Mouse (Mus musculus) lung, adult 10 weeks (tissue): ENCODE measurements around the gene Mmp14. TPM values are rescaled to one million over a fixed set of nuclear protein-coding genes. Genes with fewer than 3 reads are reported as not detected.

ENCODE experiments used
- polyA plus RNA-seq: library from polyadenylated mRNA; stranded (reverse); fragments of 350-450 nt; fragmentation: Illumina TruSeq; extraction: RNeasy Lipid Tissue Mini Kit (QIAGEN cat#74804); gene quantifications from one replicate; pipeline ENCODE4 v1.2.3, GENCODE M21; 2014; ENCODE audit warnings: low read depth, low replicate concordance; ENCODE audit not compliant: insufficient read depth

Mmp14 gene
- polyA plus RNA-seq: 32.6 TPM

DNA sequence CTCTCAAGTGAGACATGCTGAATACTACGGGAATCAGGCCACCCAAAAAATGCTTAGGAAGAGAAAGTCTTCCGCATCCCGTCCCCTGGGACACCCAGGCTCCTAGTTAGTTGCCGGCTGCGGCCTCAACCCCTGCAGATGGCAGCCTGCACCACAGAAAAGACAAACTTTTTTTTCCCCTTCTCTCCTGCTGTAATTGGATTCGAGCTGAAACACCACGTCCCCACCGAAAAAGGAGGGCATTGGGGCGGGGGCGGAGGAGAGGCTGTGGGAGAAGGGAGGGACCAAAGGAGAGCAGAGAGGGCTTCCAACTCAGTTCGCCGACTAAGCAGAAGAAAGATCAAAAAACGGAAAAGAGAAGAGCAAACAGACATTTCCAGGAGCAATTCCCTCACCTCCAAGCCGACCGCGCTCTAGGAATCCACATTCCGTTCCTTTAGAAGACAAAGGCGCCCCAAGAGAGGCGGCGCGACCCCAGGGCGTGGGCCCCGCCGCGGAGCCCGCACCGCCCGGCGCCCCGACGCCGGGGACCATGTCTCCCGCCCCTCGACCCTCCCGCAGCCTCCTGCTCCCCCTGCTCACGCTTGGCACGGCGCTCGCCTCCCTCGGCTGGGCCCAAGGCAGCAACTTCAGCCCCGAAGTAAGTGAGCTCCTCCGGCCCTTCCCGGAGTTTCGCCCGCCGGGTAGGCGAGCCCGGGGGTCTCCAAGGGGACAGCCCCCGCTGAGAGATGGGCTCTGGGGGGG is at the start of gene Mmp14:
Gene Mmp14 (plus strand): TSS at position 279 of the 744 bp plus-strand sequence.

DNA sequence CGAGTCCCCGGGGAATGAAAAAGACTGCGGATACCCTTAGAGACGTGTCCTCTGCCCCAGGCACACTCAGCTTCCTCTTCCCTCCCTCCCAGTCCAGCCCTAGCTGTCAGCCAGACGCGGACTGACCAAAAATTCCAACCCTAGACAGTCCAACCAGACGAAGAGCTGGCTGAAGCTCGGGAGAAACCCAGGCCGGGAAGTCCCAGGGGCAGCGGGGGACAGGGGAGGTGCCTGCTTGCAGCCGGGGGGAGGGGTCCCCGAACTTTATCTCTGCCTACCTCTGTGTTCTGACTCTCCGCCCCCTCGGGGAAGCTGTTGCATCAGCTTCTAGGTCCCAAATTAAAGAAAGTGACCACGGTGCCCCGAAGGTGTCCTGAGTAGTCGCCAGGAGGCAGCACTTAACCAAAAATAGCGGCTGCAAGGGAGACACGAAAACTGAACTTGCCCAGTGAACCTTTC is 13.8 kb upstream of the Mmp14 start, which contains the start of gene Slc7a7:
Gene Slc7a7 (minus strand): TSS at position 158 of the 459 bp plus-strand sequence.

GRCm38 (mm10) chr14:54426689-54427398 is 4.6 kb upstream of the Mmp14 start, which contains the start of gene Mrpl52:
Gene Mrpl52 (plus strand): TSS chr14:54426909.

GRCm38 (mm10) chr14:54463959-54464292 is 32.5 kb downstream of the Mmp14 start, which contains the start of gene Lrp10:
Gene Lrp10 (plus strand): TSS chr14:54464137.

GRCm38 (mm10) chr14:54475941-54476844 is 44.8 kb downstream of the Mmp14 start, which contains the start of gene Rem2:
Gene Rem2 (plus strand): TSS chr14:54476100.

Other genes with a start within 250 kb of the Mmp14 start
- gene Dad1, start 177.5 kb upstream of the Mmp14 start, polyA plus RNA-seq: 180 TPM
- 40.9 TPM for gene Abhd4, start 177.4 kb upstream of the Mmp14 start, polyA plus RNA-seq
- gene Olfr49, start 146.7 kb upstream of the Mmp14 start, polyA plus RNA-seq: not detected
- 27.3 TPM for gene Oxa1l, start 70.8 kb upstream of the Mmp14 start, polyA plus RNA-seq
- gene Slc7a7, start 13.8 kb upstream of the Mmp14 start, polyA plus RNA-seq: 9.3 TPM
- gene Mrpl52, start 4.7 kb upstream of the Mmp14 start, polyA plus RNA-seq: 264 TPM
- gene Lrp10, start 32.5 kb downstream of the Mmp14 start, polyA plus RNA-seq: 45.8 TPM
- 1.6 TPM for gene Rem2, start 44.5 kb downstream of the Mmp14 start, polyA plus RNA-seq
- 15.0 TPM for gene Prmt5, start 85.9 kb downstream of the Mmp14 start, polyA plus RNA-seq
- gene Haus4, start 123.0 kb downstream of the Mmp14 start, polyA plus RNA-seq: 7.2 TPM
- 19.3 TPM for gene Ajuba, start 145.9 kb downstream of the Mmp14 start, polyA plus RNA-seq
- 2.7 TPM for gene 4931414P19Rik, start 174.4 kb downstream of the Mmp14 start, polyA plus RNA-seq
- 185 TPM for gene Psmb5, start 186.4 kb downstream of the Mmp14 start, polyA plus RNA-seq
- gene Psmb11, start 189.8 kb downstream of the Mmp14 start, polyA plus RNA-seq: not detected
- not detected for gene Gm17606, start 209.3 kb downstream of the Mmp14 start, polyA plus RNA-seq
- 0.46 TPM for gene Cdh24, start 209.8 kb downstream of the Mmp14 start, polyA plus RNA-seq